Mouse (Mus musculus) gastrocnemius, adult 18-20 months (tissue): ENCODE results near the gene Rps27l. TPM values are rescaled to one million over a fixed set of nuclear protein-coding genes. Genes with fewer than 3 reads are reported as not detected.

Experiments
- DNase-seq: peaks from one replicate; pipeline ENCODE4 v3.0.0; 2021; ENCODE audit warnings: low spot score
- total RNA-seq, 2 experiments: library from RNA; stranded (reverse); gene quantifications; 2 replicates each; pipeline ENCODE4 v1.2.3; 2021

Gene Rps27l
- total RNA-seq, 2 experiments from 2014 or later: 218 to 220 TPM

- no peak for DNase-seq
Observed at GRCm38 (mm10) chr9:66919981-66920380, 25.9 kb upstream of the Rps27l start.

DNA sequence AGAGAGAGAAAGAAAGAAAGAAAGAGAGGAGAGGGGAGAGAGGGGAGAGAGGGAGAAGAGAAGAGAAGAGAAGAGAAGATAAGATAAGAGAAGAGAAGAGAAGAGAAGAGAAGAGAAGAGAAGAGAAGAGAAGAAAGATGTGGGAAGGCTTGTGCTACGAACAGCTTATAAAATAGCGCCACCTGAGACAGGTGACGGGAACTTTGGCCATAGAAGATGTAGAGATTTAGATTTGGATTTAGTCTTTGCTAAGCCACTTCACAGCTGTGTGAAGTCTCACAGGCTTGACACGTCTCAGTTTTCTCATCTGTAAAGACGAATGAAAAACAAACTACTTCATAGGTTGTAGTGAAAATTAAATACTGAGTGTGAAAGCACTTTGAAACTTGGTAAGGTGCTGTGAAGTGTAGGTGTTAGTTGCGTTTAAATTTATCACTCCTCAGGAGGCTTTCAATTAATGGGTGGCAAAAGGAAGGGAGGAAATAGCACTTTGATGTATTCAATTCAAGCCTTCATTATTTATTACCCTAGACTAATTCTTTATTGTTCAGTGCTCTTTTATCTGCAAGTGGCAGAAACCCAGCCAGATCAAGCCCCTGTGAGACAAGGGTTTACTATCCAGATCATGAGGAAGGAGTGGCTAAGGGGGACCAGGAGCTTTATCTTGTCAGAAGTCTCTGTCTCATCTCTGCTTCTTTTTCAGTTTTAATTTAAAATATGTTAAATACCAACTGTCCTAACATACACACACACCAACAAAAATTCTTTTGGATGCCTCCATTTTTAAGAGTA, 25.2 kb upstream of the Rps27l start:
- DNase-seq: no peak

- no peak for DNase-seq
Observed at GRCm38 (mm10) chr9:66922076-66922475, 23.8 kb upstream of the Rps27l start.

DNA sequence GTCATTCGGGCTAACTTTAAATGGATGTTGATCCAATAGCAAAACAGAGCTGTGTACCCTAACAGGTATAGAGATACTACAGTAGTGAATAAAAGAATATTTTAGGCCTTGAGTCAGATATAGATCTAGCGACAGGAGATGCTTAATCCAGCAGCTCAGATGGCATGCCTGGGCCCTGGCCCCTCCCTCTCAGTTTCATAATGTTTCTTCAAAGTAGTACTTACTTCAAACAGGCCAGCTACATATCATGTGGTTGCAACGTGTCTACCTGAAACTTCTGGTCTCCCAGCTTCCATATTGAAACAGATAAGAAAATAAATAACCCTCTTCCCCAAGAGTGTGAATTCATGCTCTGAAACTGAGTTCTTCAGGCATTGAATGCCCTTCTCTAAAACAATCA, 20.0 kb upstream of the Rps27l start:
- no peak for DNase-seq

DNA sequence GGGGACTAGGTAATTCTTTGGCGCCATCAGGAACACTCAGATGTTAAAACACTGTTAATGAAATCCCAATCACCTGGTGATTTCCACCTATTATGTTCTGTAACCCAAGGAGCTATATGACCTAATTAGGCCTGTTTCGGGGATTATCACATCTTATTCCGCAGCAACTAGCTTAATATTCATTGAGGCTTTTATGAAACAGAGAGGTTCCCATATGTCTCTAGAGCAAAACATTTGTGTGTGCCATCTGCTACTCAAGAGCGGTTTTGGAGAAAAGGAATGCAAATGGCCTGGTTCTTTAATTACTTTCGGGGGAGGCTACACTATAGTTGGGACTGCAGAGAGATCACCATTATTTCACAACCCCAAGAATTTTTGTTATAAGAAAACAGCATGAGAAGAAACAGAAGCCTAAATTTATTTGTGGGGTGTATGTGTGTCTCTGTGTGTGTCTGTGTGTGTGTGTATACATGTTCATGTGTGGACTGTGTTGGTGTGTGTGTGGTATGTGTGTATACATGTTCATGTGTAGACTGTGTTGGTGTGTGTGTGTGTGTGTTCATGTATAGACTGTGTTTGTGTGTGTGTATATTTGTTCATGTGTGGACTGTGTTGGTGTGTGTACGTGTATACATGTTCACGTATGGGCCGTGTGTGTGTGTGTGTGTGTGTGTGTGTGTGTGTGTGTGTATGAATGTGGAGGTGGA, 18.0 kb upstream of the Rps27l start:
- no peak for DNase-seq

DNA sequence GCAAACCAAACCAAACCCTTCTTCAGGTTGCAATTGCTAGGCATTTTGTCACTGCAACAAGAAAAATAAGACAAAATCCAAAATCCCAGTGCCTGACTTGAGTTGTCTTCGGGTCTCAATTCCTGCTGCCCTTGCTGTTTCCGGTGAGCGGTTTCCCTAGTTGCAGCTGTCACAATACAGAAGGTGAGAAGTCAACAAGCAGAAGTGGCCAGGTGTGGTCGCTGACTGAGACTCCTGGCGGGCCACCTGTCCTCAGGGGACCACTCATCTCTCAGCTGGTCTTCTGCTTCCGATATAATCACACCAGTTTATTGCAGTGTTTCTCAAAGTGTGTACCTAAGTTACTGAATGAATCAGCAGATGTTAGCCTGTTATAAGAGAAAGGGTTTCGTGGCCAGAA, 15.5 kb upstream of the Rps27l start:
- no peak for DNase-seq

- peak; percentile 34 for DNase-seq
Observed at GRCm38 (mm10) chr9:66933869-66934808, 11.7 kb upstream of the Rps27l start.

- DNase-seq: peak; percentile 86
Observed at GRCm38 (mm10) chr9:66937507-66937906, 8.4 kb upstream of the Rps27l start.

- DNase-seq: peak; percentile 70
Observed at GRCm38 (mm10) chr9:66938836-66939235, 7.0 kb upstream of the Rps27l start.

DNA sequence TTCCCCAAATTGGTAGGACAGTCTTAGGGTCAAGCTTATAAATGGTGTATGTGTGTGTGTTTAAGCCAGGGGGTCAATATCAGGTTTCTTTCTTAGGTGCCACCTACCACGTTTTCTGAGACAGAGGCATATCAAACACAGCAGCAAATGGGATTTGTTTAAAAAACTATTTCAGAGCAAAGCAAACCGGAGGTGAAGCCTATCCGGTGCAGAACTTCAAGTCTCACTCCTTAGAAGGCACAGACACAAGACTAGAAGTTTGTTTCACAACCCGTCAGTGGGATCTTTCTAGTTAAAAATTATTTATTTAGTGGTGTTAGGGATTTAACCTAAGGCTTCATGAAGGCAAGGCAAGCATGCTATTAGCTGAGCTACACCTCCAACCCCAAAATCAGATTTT, 725 bp upstream of the Rps27l start:
- no peak for DNase-seq

DNA sequence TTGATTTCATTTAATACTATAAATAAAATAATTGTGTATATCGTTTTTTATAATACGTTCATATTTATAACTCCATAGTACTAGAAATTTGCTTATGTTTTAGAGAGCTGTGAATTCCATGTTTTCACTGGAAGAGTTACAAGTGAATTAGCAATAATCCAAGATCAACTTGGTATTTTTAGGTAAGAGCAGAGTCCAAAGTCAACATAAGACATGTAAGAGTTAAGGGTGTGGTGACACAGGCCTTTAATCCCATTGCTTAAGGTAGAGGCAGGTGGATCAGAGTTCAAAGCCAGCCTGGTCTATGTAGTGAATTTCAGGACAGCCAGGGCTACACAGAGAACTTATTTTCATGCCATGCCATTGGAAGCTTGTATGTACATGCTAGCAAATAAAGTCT, 2.6 kb downstream of the Rps27l start:
- no peak for DNase-seq

GRCm38 (mm10) chr9:66952321-66952720, 6.4 kb downstream of the Rps27l start:
- DNase-seq: peak; percentile 65

GRCm38 (mm10) chr9:66952886-66953285, 7.0 kb downstream of the Rps27l start:
- DNase-seq: no peak

- no peak for DNase-seq
Observed at GRCm38 (mm10) chr9:66957451-66957850, 11.6 kb downstream of the Rps27l start.

- no peak for DNase-seq
Observed at GRCm38 (mm10) chr9:66961478-66961877, 15.6 kb downstream of the Rps27l start.

- no peak for DNase-seq
Observed at GRCm38 (mm10) chr9:66967492-66967891, 21.6 kb downstream of the Rps27l start.

DNA sequence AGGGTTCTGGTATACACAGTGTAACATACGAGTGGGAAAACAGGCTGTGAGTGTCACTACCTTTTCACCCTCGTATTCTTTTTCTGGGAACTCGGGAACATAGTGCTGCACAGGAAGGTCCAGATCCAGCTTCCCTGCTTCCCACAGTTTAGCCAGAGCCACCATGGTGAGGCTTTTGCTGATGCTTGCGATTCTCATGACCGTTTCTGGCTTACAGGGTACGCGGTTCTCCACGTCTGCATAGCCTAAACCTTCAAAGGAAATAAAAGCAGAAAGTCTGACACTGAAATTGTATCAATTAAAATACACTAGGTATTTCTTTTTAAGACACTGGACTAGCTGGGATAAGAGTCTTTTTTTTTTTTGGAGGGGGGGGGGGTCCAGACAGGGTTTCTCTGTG, 25.2 kb downstream of the Rps27l start:
- DNase-seq: no peak

DNA sequence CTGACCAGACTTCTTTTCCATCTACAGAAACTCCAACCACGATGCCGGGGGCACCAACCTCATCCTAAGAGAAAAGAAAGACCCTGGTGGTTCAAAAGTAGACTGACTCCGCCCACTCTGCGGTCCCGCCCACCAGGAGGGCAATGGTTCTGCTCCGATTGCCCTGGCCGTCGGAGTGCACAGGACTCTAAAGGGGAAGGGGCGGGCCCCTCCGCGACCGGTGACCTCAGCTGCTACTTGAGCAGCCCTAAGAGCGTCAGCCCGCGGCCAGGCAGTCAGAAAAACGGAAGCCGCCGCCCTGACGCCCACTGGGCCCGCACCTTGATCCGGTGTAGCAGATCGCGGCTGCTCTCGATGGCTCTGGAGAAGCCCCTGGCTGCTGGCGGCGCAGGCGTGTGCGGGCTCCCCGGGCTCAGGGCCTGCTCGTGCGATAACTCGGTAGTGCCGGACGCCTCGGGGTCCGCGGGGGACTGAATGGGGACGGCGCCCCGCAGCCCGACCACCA, 28.9 kb downstream of the Rps27l start:
- peak; percentile 68 for DNase-seq

- peak; percentile 95 for DNase-seq
Observed at GRCm38 (mm10) chr9:66975239-66975645, 29.4 kb downstream of the Rps27l start, which contains the start of gene Lactb. Gene Lactb, minus strand, starts transcription at chr9:66975484.

GRCm38 (mm10) chr9:66977121-66977520, 31.2 kb downstream of the Rps27l start:
- no peak for DNase-seq

DNA sequence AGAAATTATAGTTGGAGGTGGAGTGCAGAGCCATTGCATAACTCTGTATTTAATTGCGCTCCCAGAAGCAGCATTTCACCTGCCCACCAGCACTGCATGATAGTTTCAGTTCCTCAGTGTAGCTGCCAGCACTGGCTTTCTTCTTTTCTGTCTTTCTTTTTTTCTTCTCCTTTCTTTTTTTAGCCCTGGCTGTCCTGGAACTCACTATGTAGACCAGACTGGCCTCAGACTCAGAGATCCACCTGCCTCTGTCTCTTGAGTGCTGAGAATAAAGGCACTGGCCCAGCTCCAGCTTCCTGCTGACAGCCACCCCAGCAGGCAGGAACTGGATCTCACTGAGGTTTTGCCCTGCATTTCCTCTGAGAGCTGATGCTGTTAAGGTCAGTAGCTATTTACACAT, 32.1 kb downstream of the Rps27l start:
- DNase-seq: no peak

DNA sequence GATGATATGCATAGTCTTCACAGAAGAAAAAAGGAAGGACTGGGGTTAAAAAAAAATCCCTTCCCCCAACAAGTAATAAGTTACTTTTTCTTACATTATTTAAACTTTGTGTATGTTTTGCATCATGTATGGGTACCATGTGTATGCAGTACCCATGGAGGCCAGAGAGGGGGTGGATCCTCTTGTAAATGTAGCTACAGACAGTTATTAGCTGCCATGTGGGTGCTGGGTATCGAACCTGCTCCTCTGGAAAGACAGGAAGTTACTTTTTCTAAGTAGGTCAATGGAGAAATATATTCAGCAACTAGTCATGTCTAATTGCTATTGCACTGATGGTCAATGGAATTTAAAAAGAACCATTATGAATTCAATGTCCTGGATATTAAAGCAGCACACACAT, 32.6 kb downstream of the Rps27l start:
- no peak for DNase-seq
